Mouse (Mus musculus) testis, adult 2 months (tissue): ENCODE results near the gene Aldh3a2.

Source experiments
- CTCF ChIP-seq: fragments of 200-500 bp; IDR thresholded peaks from 2 replicates; pipeline ENCODE4 v1.5.1; 2012; ENCODE audit warnings: low read depth, mild to moderate bottlenecking, inconsistent platforms, low read length, moderate library complexity; ENCODE audit not compliant: control insufficient read depth, insufficient read depth, insufficient replicate concordance
- POLR2A ChIP-seq: fragments of 200-500 bp; IDR thresholded peaks from 2 replicates; pipeline ENCODE4 v1.6.1; 2012; ENCODE audit warnings: low read depth, mild to moderate bottlenecking, inconsistent platforms, low read length, moderate library complexity; ENCODE audit not compliant: control insufficient read depth

DNA sequence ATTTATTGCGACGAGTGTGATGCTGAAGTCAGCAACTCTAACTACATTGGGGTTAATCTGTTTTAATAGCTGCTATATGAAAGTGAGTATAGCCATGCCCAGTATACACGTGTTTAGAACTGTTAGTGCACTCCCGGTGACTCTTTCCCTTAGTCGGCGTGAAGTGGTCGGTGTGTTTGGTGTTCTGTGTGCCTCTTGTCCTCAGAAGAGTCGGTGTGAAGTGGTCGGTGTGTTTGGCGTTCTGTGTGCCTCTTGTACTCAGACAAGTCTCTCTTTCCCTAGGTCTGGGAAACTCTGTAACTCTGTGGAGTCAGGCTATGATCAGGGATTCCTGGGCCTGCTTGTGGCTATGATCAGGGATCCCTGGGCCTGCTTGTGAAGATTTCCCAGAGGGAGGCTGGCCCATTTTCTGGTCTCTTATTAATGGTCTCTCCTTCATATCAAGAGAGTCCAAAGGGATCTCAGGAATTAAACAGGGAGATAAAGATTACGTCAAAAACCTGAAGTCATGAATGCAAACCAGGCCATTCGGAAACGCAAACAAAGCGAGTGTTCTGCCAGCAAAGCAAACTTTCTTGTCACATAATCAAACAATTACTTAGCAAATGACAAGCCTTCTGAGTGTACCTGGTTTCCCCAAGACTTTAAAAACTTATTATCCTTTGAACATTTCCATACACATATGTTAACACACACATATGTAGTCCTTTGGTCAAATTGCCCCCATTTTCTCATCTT is 70.5 kb downstream of the Aldh3a2 start:
- no peak for TF ChIP-seq CTCF
- no peak for TF ChIP-seq POLR2A
